Mouse (Mus musculus) hindbrain, embryonic 16.5 days (tissue): ENCODE measurements at regions not wholly inside any gene's neighbourhood (a gene's known extent, or its start where the extent isn't known, plus 50 kb on each side); places are given as distances from the start of the nearest gene placed in this dataset.
"Not testable (repeated sequence)": the region's sequence is repeated elsewhere in the genome, so short reads cannot be mapped to it uniquely, and the experiment has no call there.

ENCODE experiments used
- ATAC-seq: fragments of 200-750 bp; cut with Nextera tagmentation; 2 replicates; pipeline ENCODE4 v1.8.0; 2017; ENCODE audit warnings: moderate TSS enrichment, moderate library complexity
- H3K27ac ChIP-seq: fragments of 300-500 bp; sonication (generic); 2 replicates; pipeline ENCODE4 v1.5.1; 2014; ENCODE audit warnings: low read depth, mild to moderate bottlenecking, control low read depth, low read length, moderate library complexity
- H3K27me3 ChIP-seq: fragments of 300-500 bp; sonication (generic); replicated peaks from 2 replicates; pipeline ENCODE4 v1.6.1; 2014; ENCODE audit warnings: low read length; ENCODE audit not compliant: control insufficient read depth, insufficient read depth
- H3K36me3 ChIP-seq: fragments of 300-500 bp; sonication (generic); 2 replicates; pipeline ENCODE4 v1.6.1; 2014; ENCODE audit warnings: mild to moderate bottlenecking, low read length, moderate library complexity, mixed read lengths; ENCODE audit not compliant: control insufficient read depth, insufficient read depth
- H3K4me1 ChIP-seq: fragments of 300-500 bp; sonication (generic); 2 replicates; pipeline ENCODE4 v1.6.1; 2014; ENCODE audit warnings: low read depth, low read length; ENCODE audit not compliant: control insufficient read depth, insufficient read depth
- H3K4me2 ChIP-seq: fragments of 300-500 bp; sonication (generic); 2 replicates; pipeline ENCODE4 v1.6.1; 2014; ENCODE audit warnings: mild to moderate bottlenecking, low read length, control low read depth, moderate library complexity
- H3K4me3 ChIP-seq: fragments of 300-500 bp; sonication (generic); 2 replicates; pipeline ENCODE4 v1.5.1; 2014; ENCODE audit warnings: mild to moderate bottlenecking, low read length, control low read depth, moderate library complexity
- H3K9ac ChIP-seq: fragments of 300-500 bp; sonication (generic); 2 replicates; pipeline ENCODE4 v1.6.1; 2014; ENCODE audit warnings: low read depth, mild to moderate bottlenecking, control low read depth, low read length, moderate library complexity
- H3K9me3 ChIP-seq: fragments of 300-500 bp; sonication (generic); 2 replicates; pipeline ENCODE4 v1.6.1; 2014; ENCODE audit warnings: mild to moderate bottlenecking, low read length, moderate library complexity; ENCODE audit not compliant: control insufficient read depth
- WGBS: fragments of 180-500 bp; shearing (Covaris S2); extraction: QIAGEN DNeasy Blood & Tissue Kit; methylation state at CpG from one replicate; pipeline ENCODE4 v1.1.7; 2014; 5-methylcytosine and 5-hydroxymethylcytosine counted together

DNA sequence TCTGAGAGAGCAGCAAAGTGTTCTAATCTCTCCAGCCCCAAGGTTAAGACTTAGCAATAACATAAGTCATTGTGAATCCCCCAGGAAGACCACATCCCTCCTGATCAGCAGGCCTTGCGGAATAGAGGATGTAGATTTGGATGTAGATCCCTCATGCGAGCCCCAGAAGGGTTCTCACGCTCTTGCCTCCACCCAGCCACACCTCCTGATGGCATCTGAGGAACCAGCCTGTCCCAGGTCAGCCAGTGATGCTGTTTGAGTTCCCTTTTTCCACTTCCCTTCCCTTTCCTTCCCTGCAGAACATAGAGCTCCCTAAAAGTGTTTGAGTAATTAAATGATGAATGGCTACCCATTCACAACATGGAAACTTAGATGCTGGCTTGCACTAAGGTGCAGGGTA, 124.1 kb downstream of the Katnal1 start:
- Histone ChIP-seq H3K9me3 (no peaks in the 10 kb centered on the region), H3K4me2 (no peak overlapping the region), H3K4me3 (no peak overlapping the region), H3K4me1 (peaks cover 3% of the 10 kb centered on the region; the same call in 1 of the 2 replicates), H3K27me3 (no peaks in the 10 kb centered on the region), H3K9ac (no peak overlapping the region), H3K27ac (no peak overlapping the region), H3K36me3 (no peaks in the 10 kb centered on the region)
- no peak for ATAC-seq
- 69% methylated on average over 3 of the region's 3 CpGs for WGBS

- Histone ChIP-seq H3K9ac (no peak overlapping the region), H3K9me3 (no peaks in the 10 kb centered on the region), H3K4me1 (no peaks in the 10 kb centered on the region), H3K27ac (no peak overlapping the region), H3K27me3 (no peaks in the 10 kb centered on the region), H3K4me2 (no peak overlapping the region), H3K4me3 (no peak overlapping the region), H3K36me3 (no peaks in the 10 kb centered on the region)
- no peak for ATAC-seq
- 92% methylated on average over 14 of the region's 14 CpGs for WGBS
These were observed 125.3 kb downstream of the Katnal1 start for GRCm38 (mm10) chr5:148803772-148804171.

GRCm38 (mm10) chr5:148802720-148803119, 126.4 kb downstream of the Katnal1 start:
- Histone ChIP-seq H3K9ac (no peak overlapping the region), H3K27me3 (no peaks in the 10 kb centered on the region), H3K4me3 (no peak overlapping the region), H3K4me2 (no peak overlapping the region), H3K9me3 (no peaks in the 10 kb centered on the region), H3K27ac (no peak overlapping the region), H3K36me3 (no peaks in the 10 kb centered on the region), H3K4me1 (no peaks in the 10 kb centered on the region)
- ATAC-seq: 0 out of 2 replicates have a peak, but pooled peaks have one; percentile 37
- 50% methylated on average over 9 of the region's 9 CpGs for WGBS

DNA sequence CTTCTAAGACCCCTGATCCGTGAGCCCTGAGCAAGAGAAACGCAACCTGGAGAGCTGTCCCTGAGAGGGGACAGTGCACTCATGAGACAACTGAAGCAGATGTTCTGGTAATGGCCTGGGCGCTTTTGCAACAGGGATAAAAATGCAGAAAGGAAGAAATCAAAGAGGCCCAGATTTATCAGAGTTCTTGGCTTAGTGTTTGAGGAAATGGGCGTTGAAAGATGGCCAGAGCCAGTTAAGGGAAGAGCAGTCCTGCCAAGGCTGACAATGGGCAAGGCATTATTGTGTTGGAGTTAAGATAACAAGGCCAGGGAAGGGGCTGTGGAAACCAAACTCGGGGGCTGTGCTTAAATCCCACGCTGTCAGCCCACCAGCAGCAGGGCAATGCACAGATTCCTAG, 130.6 kb downstream of the Katnal1 start:
- no peak overlapping the region for H3K4me2 ChIP-seq
- no peaks in the 10 kb centered on the region for H3K27me3 ChIP-seq
- no peak overlapping the region for H3K9ac ChIP-seq
- H3K9me3 ChIP-seq: no peaks in the 10 kb centered on the region
- WGBS: 71% methylated on average over 6 of the region's 6 CpGs
- no peak overlapping the region for H3K4me3 ChIP-seq
- no peak for ATAC-seq
- no peak overlapping the region for H3K27ac ChIP-seq
- H3K36me3 ChIP-seq: no peaks in the 10 kb centered on the region
- no peaks in the 10 kb centered on the region for H3K4me1 ChIP-seq

GRCm38 (mm10) chr5:148796072-148796471, 133.0 kb downstream of the Katnal1 start:
- no peaks in the 10 kb centered on the region for H3K4me1 ChIP-seq
- H3K9ac ChIP-seq: no peak overlapping the region
- H3K9me3 ChIP-seq: no peaks in the 10 kb centered on the region
- WGBS: 45% methylated on average over 4 of the region's 4 CpGs
- no peak overlapping the region for H3K4me3 ChIP-seq
- no peaks in the 10 kb centered on the region for H3K36me3 ChIP-seq
- no peak overlapping the region for H3K4me2 ChIP-seq
- no peak for ATAC-seq
- H3K27ac ChIP-seq: no peak overlapping the region
- H3K27me3 ChIP-seq: no peaks in the 10 kb centered on the region

DNA sequence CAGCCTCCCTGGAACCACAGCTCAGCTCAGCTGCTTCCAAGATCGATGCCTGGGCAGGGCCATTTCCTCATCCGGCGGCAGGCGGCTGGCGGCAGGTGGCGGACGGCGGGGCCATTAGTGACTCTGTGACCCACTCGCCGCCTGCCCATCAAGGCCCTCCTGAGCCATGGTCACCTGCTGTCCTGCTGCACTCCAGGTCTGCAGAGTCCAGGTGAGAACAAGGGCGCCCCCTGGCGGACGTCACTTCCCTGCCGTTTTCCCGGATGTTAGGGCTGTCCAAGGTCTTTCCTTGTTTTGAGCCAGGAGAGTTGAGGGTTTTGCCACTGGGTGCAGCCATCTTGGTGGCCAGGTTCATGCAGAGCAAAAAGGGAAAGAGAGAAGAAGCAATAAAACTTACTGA, 134.7 kb downstream of the Katnal1 start:
- no peak for ATAC-seq
- WGBS: 34% methylated on average over 15 of the region's 15 CpGs
- Histone ChIP-seq H3K4me2 (no peak overlapping the region), H3K4me1 (no peaks in the 10 kb centered on the region), H3K4me3 (no peak overlapping the region), H3K9ac (no peak overlapping the region), H3K36me3 (no peaks in the 10 kb centered on the region), H3K9me3 (no peaks in the 10 kb centered on the region), H3K27ac (no peak overlapping the region), H3K27me3 (no peaks in the 10 kb centered on the region)

DNA sequence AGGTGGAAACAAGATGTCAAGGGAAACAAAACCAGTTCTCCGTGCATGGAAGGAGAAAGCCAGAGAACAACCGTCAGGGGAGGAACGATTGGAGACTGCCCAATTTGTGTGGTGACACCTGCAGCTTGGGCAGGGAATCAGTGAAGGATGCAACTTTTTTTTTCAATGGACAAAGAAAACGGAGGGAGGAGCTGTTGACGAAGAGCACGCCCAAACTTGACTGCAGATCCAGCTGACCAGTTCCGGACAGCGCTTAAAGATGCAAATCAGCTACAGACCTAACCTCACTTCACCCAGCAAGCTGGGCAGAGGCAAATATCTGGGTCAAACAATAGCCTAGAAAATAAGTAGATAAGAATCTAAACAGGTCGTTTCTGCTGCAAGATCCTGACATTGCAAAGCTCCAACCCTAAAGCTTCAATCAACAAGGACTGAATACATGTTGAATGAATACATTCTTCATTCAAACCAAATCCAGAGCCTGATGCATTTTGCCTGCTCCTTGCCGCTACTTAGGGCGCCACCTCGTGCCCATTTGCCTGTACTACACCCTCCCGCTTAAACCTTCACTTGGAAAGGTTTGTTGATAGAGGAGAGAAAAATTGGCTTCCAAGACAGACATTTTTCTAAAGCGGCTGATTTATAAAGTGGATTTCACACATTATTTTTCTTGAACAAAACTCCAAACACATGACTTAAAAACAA, 136.2 kb downstream of the Katnal1 start:
- H3K9ac ChIP-seq: no peak overlapping the region
- peak overlapping the region; percentile 39 for H3K4me2 ChIP-seq
- no peak for ATAC-seq
- 9% methylated on average over 14 of the region's 14 CpGs for WGBS
- H3K27ac ChIP-seq: no peak overlapping the region
- no peaks in the 10 kb centered on the region for H3K9me3 ChIP-seq
- no peaks in the 10 kb centered on the region for H3K4me1 ChIP-seq
- H3K4me3 ChIP-seq: no peak overlapping the region
- H3K36me3 ChIP-seq: no peaks in the 10 kb centered on the region
- H3K27me3 ChIP-seq: no peaks in the 10 kb centered on the region

GRCm38 (mm10) chr5:148791651-148792050, 137.5 kb downstream of the Katnal1 start:
- ATAC-seq: no peak
- no peaks in the 10 kb centered on the region for H3K27me3 ChIP-seq

DNA sequence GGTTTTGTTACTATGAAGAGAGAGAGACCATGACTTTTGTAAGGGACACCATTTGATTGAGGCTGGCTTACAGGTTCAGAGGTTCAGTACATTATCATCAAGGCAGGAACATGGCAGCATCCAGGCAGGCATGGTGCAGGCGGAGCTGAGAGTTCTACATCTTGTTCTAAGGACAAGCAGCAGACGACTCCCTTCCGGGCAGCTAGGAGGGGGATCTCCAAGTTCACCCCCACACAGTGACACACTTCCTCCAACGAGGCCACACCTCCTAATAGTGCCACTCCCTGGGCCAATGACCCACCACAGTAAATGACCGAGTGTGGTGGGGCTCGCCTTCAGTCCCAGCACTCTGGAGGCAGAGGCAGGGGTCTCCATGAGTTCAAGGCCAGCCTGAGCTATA, 138.8 kb downstream of the Katnal1 start:
- H3K4me1 ChIP-seq, H3K4me3 ChIP-seq, H3K9me3 ChIP-seq, H3K27me3 ChIP-seq, H3K9ac ChIP-seq, H3K36me3 ChIP-seq, ATAC-seq, H3K4me2 ChIP-seq, H3K27ac ChIP-seq: not testable (repeated sequence)
- WGBS: 88% methylated on average over 6 of the region's 6 CpGs

More at GRCm38 (mm10) chr5:148791651-148792050, 137.5 kb downstream of the Katnal1 start:
- no peaks in the 10 kb centered on the region for H3K9me3 ChIP-seq
- H3K4me1 ChIP-seq: no peaks in the 10 kb centered on the region; the same call in 1 of the 2 replicates
- H3K36me3 ChIP-seq: no peaks in the 10 kb centered on the region
- 87% methylated on average over 6 of the region's 6 CpGs for WGBS
- no peak overlapping the region for H3K9ac ChIP-seq
- no peak overlapping the region for H3K4me3 ChIP-seq
- no peak overlapping the region for H3K4me2 ChIP-seq
- no peak overlapping the region for H3K27ac ChIP-seq
